Mouse (Mus musculus): ENCODE data around the gene Bcr. TPM values are rescaled to one million over a fixed set of nuclear protein-coding genes. Genes with fewer than 3 reads are reported as not detected.

Bcr gene
- total RNA-seq, 2 experiments from 2014 or later: 5.0 to 6.0 TPM

DNA sequence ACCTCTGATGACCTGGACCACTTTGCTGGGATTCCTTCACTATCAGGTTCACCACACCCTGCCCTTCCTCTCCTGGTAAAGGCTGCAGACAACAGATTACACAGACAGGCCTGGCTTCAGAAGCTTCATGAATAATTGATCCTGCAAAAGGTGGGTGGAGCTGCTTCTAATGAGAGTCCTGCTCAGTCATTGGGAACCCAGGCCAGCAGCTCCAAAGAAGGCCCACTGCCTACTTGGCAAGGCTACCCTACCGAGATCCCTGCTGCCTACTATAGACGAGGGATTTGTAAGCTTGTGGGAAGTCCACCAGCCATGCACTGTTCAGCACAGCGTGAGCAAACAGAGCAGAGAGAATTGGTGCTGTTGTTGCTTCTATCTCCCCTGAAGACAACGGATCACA, 4.1 kb upstream of the Bcr start:
- DNase-seq (ENCODE audit: low spot score): no peak

DNA sequence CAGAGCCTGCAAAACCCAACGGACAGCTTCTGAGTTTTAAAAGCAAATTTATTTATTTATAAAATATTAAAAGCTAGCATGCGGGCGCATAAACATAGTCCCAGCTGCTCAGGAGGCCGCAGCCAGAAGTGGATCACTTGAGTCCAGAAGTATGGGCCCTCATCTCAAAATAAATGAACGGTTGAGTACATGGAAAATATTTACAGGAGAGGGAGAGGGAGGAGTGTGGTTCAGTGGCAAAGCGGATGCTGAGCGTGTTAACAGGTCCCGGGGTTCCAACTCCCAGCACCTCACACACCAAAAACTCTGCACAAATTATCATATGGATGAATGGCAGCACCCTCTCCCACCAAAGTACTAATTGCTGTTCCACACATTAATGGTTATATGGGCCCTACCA, 2.1 kb upstream of the Bcr start:
- no peak for DNase-seq (ENCODE audit: low spot score)

DNA sequence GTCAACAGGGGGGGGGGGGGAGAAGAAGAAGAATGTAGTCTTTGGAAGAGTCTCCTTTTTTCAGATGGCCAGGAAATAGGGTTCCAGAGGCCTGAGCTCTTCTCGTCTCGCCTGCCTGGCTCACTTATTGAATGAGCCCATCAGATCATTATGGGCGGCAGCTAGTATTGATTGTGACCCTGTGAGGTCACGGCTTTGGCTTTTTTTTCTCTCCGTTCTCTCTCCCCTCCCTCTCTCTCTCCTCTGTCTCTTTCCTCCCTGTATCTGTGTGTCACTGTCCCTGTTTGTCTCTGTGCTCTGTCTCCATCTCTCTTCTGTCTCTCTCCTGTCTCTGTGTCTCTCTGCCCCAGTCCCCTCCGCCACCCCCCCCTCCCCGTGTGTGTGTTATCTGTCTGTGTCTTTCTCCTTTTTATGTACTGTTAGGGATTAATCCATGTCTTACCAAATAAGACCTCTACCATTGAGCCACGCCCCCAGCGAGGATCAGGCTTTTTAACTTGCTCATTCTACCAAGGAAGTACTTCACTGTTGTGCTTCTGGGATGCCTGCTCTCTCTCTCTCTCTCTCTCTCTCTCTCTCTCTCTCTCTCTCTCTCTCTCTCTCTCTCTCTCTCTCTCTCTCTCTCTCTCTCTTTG, 1.5 kb upstream of the Bcr start:
- DNase-seq (ENCODE audit: low spot score): no peak

DNA sequence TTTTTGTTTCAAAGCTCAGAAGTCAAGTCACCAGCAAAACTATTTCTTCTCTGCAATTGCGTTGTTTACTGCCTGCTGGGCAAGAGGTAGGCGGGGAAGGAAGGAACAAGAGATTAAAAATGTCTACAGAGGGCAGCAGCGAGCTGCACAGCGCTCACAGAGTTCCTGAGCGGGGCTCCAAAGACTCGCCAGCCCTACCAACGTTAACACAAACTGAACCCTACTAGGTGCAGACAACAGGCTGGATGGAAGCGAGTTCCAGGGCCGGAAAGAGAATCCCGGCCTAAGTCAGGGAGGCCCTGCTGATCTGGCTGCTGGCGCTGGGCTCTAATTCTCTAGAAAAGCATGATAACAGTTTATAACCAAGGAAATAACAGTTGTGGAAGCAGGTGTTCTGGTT, 996 bp upstream of the Bcr start:
- peak; percentile 86 for DNase-seq (ENCODE audit: low spot score)

DNA sequence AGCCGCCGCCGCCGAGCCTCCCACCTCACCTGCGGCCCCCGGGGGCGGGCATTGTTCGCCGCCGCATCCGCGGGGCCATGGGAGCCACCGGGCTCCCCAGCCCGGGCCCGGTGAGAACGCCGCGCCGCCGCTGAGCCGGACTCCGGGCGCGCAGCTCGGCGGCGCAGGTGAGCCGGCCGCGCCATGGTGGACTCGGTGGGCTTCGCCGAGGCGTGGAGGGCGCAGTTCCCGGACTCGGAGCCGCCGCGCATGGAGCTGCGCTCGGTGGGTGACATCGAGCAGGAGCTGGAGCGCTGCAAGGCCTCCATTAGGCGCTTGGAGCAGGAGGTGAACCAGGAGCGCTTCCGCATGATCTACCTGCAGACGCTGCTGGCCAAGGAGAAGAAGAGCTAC, 447 bp downstream of the Bcr start:
- no peak for DNase-seq (ENCODE audit: low spot score)

DNA sequence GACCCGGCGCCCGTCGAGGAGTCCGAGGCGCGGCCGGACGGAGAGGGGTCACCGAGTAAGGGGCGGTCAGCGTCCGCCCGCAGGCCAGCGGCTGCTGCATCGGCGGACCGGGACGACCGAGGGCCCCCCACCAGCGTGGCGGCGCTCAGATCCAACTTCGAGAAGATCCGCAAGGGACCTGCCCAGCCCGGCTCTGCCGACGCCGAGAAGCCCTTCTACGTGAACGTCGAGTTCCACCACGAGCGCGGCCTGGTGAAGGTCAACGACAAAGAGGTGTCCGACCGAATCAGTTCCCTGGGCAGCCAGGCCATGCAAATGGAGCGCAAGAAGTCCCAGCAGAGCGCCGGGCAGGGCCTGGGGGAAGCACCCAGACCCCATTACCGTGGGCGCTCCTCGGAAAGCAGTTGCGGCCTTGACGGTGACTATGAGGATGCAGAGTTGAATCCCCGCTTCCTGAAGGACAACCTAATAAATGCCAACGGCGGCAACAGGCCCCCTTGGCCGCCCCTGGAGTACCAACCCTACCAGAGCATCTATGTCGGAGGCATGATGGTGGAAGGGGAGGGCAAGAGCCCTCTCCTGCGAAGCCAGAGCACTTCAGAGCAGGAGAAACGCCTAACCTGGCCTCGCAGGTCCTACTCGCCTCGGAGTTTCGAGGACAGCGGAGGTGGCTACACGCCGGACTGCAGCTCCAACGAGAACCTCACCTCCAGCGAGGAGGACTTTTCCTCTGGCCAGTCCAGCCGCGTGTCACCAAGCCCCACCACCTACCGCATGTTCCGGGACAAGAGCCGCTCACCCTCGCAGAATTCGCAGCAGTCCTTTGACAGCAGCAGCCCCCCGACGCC, 1.2 kb downstream of the Bcr start:
- peak; percentile 9 for DNase-seq (ENCODE audit: low spot score)

DNA sequence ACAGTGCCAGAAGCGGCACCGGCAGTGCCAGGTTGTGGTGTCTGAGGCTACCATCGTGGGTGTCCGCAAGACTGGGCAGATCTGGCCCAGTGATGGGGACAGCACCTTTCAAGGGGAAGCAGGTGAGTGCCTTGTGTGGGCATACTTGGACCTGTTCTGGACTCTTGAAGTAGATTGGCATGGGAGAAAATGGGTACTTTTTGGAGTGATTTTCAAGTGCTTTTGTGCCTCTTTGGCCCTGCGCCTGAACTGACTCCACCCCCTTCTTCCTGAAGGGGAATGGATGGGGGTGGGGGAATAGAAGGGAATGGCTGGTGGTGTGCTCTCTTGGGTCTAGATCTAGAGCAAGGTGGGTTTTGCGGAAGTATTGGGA, 1.8 kb downstream of the Bcr start:
- DNase-seq (ENCODE audit: low spot score): peak; percentile 14

DNA sequence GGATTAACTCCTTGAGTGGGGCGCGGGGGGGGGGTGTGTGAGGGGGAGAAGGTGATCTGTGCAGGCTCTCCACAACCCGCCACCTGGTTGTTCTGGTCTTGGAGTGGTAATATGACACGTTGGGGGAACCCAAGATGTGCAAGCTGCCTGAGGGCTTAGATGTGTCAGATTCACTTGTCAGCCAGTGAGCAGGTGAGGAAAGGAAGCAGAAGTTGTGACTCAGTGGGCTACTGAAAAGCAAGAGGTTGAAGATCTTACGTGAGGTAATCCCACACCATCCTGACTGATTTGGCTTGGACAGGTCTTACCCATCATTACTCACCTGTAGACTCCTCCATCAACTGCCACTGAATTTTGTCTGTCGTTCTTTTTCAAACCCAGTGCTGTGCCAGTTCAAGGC, 2.2 kb downstream of the Bcr start:
- no peak for DNase-seq (ENCODE audit: low spot score)

DNA sequence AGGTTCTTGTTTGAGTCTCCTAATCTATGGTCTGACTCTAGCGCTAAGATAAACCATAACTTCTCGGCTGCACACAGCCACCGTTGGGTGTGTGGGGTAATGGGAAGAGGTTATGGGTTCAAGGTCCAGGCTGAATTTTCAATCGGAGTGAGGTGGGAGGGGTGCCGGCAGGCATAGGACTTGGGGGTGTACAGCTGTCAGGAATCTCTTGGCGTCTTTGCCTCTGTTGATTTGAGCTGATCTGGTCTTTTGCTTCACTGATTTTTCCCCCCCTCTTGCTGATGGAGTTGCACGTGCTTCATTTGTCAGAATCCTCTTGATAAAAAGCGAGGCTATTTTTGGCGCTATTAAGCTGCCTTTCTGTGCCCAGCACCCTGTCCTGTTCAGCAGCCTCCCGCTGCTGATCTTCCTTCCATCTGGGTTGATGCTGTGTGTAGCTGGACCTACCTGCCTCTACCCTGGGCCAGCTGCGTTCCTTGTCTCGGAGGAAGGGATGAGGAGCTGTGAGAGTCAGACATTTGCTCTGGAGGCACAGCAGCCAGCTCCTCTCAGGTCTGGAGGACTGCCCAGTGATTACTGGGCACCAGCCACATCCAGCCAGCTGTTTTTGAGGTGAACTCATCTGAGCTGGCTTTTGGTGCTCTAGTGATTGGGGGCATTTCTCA, 3.0 kb downstream of the Bcr start:
- DNase-seq (ENCODE audit: low spot score): no peak

DNA sequence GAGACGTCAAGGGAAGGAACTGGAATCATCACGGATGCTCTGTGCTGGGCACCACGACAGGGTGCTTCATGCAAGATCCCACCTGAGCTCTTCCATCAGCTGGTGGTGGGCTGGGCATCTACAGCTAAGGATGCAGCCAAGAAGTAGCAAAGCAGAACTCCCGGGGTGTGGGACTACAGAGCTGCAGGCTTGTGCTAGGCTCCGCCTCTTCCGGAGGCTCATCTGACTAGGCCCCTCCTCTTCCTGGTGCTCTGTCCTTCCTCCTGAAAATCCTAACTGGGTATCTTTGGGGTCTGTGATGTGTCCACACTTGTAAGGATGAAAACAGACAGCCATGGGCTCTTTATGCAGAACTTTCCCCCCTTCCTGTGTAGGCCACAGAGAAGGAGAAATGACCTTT, 5.3 kb downstream of the Bcr start:
- DNase-seq (ENCODE audit: low spot score): no peak

DNA sequence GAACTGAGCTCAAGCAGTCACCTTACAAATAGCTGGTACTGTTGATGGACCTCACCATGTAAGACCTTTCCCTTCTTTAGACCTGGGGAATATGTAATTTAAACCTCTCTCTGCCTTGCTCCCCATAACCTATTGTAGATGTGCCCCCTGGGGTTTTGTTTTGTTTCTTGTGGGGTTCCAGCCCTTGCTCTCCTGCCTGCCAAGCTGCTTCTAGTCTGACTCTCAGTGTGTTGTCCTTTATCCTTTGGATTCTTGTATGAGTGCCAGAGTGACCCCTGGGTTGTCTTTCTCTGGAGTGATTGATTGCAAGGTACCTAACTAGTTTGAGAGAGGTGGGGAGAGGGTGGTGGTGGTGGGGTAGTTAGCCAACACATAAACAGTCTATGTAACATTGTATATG, 7.1 kb downstream of the Bcr start:
- DNase-seq (ENCODE audit: low spot score): no peak

DNA sequence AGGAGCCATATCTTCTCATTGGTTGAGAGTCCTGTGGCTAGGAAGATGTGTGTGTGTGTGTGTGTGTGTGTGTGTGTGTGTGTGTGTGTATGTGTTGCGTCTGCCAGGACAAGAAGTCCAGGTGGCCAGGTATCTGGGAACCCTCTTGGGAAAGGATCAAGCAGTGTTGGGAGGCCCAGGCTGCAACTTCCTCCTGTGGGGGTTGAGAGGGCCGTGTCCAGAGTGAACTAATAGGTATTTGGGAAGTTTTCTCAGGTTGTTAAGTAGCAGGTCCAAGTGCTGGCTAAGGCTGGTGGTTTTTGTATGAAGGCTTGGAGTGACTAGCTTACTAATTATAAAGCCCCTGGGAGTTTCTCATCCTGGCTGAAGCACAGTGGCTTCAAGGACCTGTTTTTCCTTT, 7.7 kb downstream of the Bcr start:
- no peak for DNase-seq (ENCODE audit: low spot score)

DNA sequence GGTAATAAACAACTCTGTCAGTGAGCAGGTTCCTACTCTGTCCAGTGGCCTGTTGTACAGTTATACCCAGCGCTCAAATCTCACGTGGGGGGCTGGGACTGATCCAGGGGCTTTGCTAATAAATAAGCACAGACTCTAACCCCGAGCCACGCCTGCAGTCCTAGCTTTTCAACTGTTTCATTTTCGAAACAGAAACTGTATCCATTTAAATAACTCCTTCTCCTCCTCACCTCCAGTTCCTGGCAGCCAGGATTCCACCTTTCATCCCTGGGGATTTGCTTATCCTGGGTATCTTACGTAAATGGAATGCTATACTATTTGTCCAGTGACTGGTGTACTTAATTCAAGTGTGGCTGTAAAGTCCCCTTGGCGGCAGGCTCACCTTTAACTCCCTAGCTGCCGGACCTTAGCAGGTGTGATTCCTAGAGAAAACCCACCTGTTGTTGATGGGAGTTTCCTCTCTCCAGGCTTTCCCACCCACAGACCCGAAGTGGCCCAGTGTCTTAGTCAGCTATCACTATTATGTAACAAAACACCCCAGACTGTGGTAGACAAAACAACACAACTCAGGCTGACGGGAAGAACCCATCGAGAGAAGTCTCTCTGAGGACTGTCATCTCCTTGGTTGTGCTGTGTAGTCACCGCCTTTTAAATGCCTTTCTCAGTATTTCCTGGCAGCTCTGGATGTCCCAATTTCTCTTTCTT, 8.4 kb downstream of the Bcr start:
- no peak for DNase-seq (ENCODE audit: low spot score)

DNA sequence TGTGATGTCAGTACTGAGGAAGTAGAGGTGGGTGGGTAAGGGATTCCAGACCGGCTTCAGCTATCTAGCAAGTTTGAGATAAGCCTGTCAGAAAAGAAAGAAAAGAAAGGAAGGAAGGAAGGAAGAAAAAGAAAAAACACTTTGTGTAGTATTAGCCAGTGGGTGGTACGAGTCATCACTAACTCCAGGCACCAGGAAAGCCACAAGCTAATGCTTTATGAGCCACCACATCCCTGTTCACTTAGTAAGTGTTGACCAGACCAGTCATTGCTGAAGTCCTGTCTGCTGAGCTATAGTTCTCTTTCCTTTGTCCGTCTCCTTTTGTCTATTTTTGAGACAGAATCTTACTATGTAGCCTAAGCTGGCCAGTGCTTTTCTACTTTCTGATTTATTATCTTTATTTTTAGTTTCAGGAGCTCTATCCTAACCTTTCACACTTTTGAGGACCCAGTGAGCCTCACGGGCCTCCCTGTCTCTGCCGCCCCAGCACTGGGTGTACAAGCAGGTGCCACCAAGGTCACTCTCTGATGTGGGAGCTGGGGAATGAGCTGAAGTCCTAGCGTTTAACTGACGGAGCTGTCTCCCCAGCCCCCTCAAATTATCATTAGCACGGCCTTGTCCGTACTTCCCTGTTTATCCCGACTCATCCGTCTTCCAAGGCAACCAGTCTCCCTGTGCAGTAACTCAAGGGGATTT, 10.0 kb downstream of the Bcr start:
- DNase-seq (ENCODE audit: low spot score): no peak

DNA sequence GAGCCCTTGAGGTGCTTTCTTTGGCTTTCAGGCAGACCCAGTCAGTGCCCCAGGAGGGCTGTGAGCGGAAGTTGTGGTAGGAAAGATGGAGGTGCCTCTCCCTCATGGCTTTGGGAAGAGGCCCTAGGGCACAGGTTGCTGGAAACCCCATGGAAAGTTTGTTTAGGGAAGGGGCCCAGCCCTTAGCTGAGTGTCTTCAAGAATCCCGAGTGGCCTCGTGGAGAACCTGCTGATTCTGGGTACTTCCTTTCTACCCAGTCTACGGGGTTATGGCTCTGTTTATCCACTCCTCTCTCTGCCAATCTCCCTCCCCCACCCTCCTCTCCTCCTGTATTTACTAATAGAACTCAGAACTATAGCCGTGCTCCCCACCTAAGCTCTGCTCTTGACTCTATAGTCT, 15.3 kb downstream of the Bcr start:
- no peak for DNase-seq (ENCODE audit: low spot score)

DNA sequence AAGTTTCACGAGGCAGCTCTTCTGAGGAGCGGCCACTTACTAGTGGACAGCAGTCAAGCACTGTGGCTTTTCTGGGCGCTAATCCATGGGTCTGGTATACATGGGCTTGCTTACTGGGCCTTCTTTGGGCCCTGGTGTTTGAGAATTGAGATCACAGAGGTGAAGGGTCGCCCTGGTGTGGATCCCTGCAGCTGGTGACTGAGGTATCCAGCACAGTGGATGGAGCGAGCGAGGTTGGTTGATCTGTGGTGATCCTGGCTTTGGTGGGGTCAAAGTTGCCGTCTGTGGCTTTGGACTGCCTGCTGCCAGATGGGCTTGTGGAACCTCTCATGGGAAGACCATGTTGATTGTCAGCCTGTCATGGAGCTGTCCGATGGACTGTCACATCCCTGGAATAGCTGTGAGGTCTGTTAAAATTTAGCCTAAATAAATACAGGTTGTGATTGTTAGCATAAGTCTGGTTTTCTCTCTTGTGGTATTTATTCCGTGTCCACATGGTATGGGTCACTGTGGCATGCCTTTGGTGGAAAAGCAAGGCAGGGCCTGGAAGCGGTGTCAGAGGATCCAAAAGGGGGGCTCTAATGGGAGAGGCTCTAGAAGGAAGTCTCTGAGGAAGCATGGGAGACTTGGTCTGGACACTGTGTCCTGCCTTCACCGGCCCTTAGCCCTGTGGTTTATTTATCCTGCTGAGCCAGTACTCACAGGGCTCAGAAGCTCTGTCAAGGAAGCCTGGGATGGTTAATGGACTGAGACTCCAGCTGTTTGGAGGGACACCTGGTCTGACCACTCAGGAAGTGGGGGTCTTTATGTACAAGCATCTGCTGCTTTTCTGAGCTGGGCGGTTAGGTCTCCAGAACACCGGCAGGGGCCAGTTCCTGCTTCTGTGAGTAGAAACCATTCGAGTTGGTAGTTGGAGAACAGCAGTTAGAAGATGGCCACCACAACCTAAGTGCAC, 18.1 kb downstream of the Bcr start:
- DNase-seq (ENCODE audit: low spot score): no peak

DNA sequence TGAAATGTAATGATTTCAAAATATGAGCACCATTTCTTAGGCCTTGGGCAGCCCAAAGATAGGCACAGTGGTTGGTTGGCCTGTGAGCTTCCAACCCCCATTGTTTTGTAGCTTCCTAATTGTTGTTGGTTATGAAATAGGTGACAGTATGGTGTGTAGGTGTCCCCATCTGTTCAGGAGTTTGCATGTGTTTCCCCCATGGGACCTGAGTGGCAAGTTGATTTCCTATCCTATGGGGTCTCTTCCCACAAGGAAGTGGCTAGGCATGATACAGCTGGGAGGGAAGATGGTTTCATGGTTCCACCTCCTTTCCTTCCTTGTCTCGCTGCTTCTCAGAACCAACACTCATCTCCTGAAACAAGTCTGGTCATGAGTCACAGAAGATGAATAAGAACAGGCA, 24.9 kb downstream of the Bcr start:
- DNase-seq (ENCODE audit: low spot score): no peak

DNA sequence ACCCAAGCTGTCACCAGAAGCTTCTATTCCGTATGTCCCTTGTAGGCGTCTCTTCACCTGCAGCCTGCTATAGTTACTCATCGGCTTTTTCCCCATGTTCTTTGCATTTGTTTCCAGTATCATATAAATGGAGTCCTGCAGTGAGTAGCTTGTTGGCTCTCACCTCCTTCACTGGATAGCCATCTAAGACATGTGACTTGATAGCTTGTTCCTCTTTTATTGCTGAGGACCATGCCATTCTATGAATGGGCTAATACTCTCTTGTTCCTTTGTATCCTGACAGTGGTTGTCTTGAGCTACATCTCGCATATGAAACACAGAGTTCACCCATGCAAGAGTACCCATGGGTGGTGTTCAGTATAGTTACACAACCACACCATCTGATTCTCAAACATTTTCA, 28.1 kb downstream of the Bcr start:
- DNase-seq (ENCODE audit: low spot score): no peak

DNA sequence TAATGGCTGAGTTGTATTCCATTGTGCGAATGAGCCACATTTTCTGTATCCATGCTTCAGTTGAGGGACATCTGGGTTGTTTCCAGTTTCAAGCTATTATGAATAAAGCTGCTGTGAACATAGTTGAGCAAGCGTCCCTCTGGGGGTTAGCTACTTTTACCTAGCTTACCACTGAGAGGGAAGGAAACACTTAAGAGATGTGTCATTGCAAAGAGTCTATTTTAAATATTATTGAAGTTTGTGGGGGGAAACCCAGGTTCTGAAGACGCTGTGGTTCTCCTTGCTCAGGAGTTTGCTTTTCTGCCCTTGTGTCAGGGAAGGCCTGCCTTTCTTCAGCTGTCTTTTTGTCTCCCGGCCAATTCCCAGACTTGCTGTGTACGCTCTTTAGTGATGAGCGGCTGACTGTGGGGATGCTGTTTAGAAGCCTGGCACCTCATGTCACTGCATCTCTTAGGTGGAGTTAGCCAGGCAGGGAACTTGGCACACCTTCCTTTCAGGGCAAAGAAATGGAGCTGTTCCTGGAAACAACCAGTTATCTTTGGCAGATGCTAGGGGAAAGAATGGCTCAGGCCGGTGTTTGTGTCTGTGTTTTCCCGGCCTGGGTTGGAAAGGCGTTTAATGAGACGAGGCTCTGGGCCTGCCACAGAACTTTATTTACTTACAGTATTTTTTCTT, 31.2 kb downstream of the Bcr start:
- peak; percentile 59 for DNase-seq (ENCODE audit: low spot score)
